Mouse (Mus musculus): Measurements from ENCODE around the gene Srsy.
"Not testable (repeated sequence)": the region's sequence is repeated elsewhere in the genome, so short reads cannot be mapped to it uniquely, and the experiment has no call there.

Srsy gene

GRCm38 (mm10) chrY:17937230-17937629 lies at the start of gene Srsy:
Gene Srsy, minus strand, starts transcription at chrY:17937330.
- DNase-seq = not testable (repeated sequence)

Data from kidney, postnatal 4 days (tissue).